Mouse (Mus musculus) bone marrow, adult 2 months (tissue): ENCODE data around the gene Mapk6. TPM values are rescaled to one million over a fixed set of nuclear protein-coding genes. Genes with fewer than 3 reads are reported as not detected.

Source experiments
- H3K27ac ChIP-seq: fragments of 200-500 bp; 2 replicates; pipeline ENCODE4 v1.5.1; 2012; ENCODE audit warnings: low read depth, mild to moderate bottlenecking, control low read depth, inconsistent platforms, low read length; ENCODE audit not compliant: control insufficient read depth, poor library complexity, insufficient read depth
- H3K4me1 ChIP-seq: fragments of 200-500 bp; 2 replicates; pipeline ENCODE4 v1.6.1; 2011; ENCODE audit warnings: low read length; ENCODE audit not compliant: control insufficient read depth, insufficient read depth
- H3K4me3 ChIP-seq: fragments of 200-500 bp; replicated peaks from 2 replicates; pipeline ENCODE3; 2011; ENCODE audit warnings: mild to moderate bottlenecking, low read depth, low read length, control low read depth; ENCODE audit not compliant: control insufficient read depth
- CTCF ChIP-seq: fragments of 200-500 bp; IDR thresholded peaks from 2 replicates; pipeline ENCODE4 v1.5.1; 2011; ENCODE audit warnings: low read length, control low read depth; ENCODE audit not compliant: control insufficient read depth, insufficient read depth
- POLR2A ChIP-seq: fragments of 200-500 bp; IDR thresholded peaks from 2 replicates; pipeline ENCODE4 v1.6.1; 2011; ENCODE audit warnings: low read depth, mild to moderate bottlenecking, control low read depth, low read length, borderline replicate concordance; ENCODE audit not compliant: control insufficient read depth
- WGBS: fragments of 180-500 bp; shearing (Covaris S2); methylation state at CpG from one replicate; pipeline ENCODE4 v1.1.7; 2018; 5-methylcytosine and 5-hydroxymethylcytosine counted together
- polyA plus RNA-seq: library from polyadenylated mRNA; stranded (reverse); fragments of >200 nt; gene quantifications from 2 replicates; pipeline ENCODE4 v1.2.4, GENCODE M21; 2011; ENCODE audit warnings: low replicate concordance; ENCODE audit not compliant: missing spikeins, insufficient read depth, insufficient read length

The Mapk6 gene
- polyA plus RNA-seq, 1 experiment: 36.8 TPM

DNA sequence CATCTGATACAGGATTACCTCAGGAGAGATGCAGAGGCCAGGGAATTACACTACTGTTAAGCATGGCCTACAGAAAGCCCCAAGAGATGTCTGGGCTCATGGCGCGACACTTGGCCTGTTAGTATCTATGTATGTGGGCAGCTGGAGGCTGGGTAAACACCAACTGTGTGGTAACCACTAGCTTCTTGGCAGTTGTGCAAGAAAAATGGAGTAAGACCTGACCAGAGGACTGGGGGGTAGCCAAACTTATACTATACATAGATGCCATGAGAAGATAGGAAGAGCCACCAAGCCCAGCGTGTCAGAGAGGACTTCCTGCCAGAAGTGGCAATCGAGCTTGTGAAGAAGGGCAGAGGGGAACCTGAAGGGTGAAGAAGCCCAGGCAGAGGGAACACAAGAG, 47.6 kb downstream of the Mapk6 start:
- no peak for TF ChIP-seq POLR2A
- TF ChIP-seq CTCF: no peak
- Histone ChIP-seq H3K27ac (peak overlapping the region; percentile 67), H3K4me1 (peaks cover 6% of the 10 kb centered on the region; the same call in 1 of the 2 replicates), H3K4me3 (no peak overlapping the region)
- WGBS: 27% methylated on average over 4 of the region's 4 CpGs

DNA sequence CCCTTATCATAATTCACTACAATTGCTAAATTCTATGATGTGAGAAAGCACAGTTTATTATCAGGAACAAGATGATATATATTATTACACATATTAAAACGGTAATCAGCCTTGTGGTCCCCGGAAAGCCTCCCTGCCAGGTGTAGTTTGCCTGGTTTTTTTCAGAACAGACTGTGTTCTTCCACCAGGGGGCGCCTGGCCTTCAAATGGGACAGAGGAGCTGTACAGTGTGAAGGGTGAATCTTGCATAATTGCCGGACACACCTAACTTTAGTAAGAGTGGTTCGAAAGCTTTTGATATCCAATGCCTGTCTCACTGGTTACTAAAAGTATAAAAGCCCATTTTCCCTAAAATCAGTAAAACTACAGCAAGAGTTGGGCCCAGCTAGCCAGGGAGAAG, 48.1 kb downstream of the Mapk6 start:
- WGBS: 3% methylated on average over 5 of the region's 5 CpGs
- TF ChIP-seq POLR2A (no peak), CTCF (peak; percentile 86)
- Histone ChIP-seq H3K4me3 (no peak overlapping the region), H3K4me1 (peaks cover 6% of the 10 kb centered on the region; the same call in 1 of the 2 replicates), H3K27ac (peak overlapping the region; percentile 67)

DNA sequence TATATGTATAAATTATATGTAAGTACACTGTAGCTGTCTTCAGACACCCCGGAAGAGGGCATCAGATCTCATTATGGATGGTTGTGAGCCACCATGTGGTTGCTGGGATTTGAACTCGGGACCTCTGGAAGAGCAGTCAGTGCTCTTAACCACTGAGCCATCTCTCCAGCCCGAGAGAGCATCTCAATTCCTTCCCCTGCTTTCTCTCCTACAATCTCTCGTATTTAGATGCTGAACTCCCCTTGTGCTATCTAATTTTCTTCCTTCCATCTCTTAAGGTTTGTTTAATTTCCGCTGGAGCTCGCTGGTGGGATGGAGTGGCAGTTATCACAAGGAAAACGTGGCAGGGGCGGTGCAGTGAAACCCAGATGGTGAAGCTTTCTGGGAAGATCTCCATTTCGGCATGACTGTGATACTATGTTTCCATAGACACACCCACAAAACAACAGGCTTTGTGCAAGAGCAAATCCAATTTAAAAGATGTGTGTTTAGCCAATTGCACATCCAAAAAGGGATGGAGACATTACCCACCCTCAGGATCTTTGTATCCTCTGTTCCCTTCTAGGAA, 52.6 kb downstream of the Mapk6 start:
- Histone ChIP-seq H3K4me3 (no peak overlapping the region), H3K27ac (no peak overlapping the region), H3K4me1 (no peaks in the 10 kb centered on the region; the same call in 1 of the 2 replicates)
- WGBS: 75% methylated on average over 9 of the region's 9 CpGs
- TF ChIP-seq CTCF (no peak), POLR2A (no peak)

DNA sequence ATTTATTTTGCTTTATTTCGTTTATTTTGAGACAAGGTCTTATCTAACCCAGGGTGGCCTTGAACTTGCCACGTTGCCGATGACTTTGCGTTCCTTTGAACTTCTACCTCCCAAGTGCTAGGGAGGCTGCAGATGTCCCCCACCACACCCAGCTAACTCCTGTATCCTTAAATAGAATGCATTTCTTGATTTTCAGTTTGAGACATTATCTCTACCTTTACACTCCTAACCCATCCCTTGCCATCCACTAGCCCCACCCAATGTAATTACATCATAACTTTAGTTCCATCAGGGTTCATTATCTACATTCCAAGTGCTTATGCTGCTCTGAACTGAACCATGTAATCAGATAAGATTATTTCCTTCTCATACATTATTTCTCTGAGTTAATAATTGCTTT, 54.0 kb downstream of the Mapk6 start:
- no peaks in the 10 kb centered on the region for H3K4me1 ChIP-seq
- TF ChIP-seq CTCF (no peak), POLR2A (no peak)
- no peak overlapping the region for H3K4me3 ChIP-seq
- H3K27ac ChIP-seq: no peak overlapping the region
- WGBS: 62% methylated on average over 4 of the region's 4 CpGs

DNA sequence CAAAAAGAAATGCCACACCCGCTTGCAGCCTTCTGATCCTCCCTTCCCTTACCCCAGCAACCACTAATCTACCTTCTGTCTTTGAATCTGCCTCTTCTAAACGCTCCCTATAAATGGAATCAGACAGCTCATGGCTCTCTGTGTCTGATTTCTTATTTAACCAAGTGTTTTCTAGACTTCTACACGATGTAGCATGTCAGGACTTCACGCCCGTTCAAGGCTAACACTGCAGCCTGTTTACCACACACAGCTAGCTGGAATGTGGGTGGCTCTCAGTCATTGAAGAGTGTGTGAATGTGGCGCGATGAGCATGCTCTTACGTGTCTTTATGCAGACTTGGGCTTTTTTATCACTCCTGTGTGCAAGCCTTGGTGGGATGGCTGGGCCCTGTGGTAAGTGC, 56.7 kb downstream of the Mapk6 start:
- Histone ChIP-seq H3K27ac (no peak overlapping the region), H3K4me1 (no peaks in the 10 kb centered on the region), H3K4me3 (no peak overlapping the region)
- TF ChIP-seq CTCF (no peak), POLR2A (no peak)
- WGBS: 77% methylated on average over 8 of the region's 8 CpGs

DNA sequence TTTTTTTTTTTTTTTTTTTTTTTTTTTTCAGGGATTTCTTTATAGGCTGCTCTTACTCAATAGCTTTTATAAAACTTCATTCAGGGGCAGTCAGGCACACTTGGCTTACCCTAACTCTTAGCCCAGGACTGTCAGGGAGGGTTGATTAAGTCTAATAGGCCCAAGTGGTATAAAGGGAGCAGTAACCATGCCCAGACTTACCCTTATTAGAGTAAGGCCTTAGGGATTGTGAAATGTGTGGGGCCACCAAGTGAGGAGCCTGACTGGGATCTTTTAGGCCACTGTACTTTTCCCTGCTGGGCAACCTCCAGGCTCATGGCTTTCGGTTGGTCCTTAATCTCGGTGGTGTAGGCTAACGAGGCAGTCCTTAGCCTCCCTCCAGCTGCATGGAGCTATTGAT, 61.2 kb downstream of the Mapk6 start:
- no peak overlapping the region for H3K4me3 ChIP-seq
- TF ChIP-seq POLR2A (no peak), CTCF (no peak)
- H3K4me1 ChIP-seq: no peaks in the 10 kb centered on the region
- no peak overlapping the region for H3K27ac ChIP-seq
- 83% methylated on average over 3 of the region's 3 CpGs for WGBS

DNA sequence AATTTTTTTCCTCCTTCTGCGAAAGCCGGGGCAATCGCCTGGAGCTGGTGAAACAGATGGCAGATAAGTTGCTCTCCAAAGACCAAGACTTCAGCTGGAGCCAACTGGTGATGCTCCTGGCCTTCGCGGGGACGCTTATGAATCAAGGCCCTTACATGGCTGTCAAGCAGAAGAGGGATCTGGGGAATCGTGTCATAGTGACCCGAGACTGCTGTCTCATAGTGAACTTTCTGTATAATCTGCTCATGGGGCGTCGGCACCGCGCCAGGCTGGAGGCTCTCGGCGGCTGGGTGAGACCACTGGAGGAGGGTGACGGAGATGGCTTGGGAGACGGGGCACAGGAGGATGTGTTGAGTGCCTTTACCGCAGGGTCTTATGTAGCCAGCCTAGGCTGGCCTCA, 61.7 kb downstream of the Mapk6 start:
- no peak overlapping the region for H3K27ac ChIP-seq
- no peak overlapping the region for H3K4me3 ChIP-seq
- WGBS: 85% methylated on average over 17 of the region's 17 CpGs
- no peaks in the 10 kb centered on the region for H3K4me1 ChIP-seq
- no peak for TF ChIP-seq CTCF
- no peak for TF ChIP-seq POLR2A

DNA sequence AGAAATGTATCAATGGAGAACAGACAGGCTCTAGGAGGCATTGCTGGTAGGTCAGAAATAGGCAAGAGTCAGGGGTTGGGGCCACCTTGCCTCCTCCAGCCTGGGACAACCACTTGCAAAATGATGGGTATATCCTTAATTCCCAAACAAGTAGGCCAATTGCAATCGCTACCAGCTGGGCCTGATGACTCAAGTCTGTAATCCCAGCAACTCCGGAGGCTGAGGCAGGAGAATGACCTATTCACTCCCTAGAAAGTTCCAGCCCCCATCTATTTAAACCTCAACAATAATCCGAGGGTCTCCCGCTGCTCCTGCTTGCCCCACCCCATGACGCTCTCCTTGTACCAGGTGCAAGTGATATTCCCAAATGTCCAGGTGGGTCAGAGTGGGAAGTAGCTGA, 62.3 kb downstream of the Mapk6 start, which contains the start of gene Bcl2l10:
Gene Bcl2l10, plus strand, starts transcription at position 301 of the 400 bp plus-strand sequence.
- TF ChIP-seq CTCF (no peak), POLR2A (no peak)
- Histone ChIP-seq H3K4me1 (0 out of 2 replicates have a peak, but pooled peaks cover 2% of the 10 kb centered on the region), H3K27ac (no peak within 1 kb of the TSS), H3K4me3 (no peak within 1 kb of the TSS)
- 95% methylated on average over 5 of the region's 5 CpGs for WGBS

DNA sequence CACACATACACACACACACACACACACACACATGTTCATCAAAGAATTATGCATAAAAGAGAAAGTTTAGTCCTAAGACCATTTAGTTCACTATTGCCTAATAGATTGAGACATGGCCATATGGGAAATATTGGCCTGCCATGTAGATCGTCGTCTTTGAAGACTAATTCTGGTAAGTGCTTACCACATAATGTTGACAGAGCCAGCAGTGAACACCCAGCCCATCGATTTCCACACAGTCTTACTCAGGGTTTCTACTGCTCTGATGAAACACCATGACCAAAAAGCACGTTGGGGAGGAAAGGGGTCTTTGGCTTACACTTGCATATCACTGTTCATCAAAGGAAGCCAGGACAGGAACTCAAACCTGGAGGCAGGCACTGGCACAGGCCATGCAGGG, 67.4 kb downstream of the Mapk6 start:
- Histone ChIP-seq H3K4me1 (0 out of 2 replicates have a peak, but pooled peaks cover 2% of the 10 kb centered on the region), H3K4me3 (no peak overlapping the region), H3K27ac (peak overlapping the region; percentile 57; the same call in 1 of the 2 replicates)
- no peak for TF ChIP-seq CTCF
- TF ChIP-seq POLR2A: no peak
- 33% methylated on average over 4 of the region's 4 CpGs for WGBS

DNA sequence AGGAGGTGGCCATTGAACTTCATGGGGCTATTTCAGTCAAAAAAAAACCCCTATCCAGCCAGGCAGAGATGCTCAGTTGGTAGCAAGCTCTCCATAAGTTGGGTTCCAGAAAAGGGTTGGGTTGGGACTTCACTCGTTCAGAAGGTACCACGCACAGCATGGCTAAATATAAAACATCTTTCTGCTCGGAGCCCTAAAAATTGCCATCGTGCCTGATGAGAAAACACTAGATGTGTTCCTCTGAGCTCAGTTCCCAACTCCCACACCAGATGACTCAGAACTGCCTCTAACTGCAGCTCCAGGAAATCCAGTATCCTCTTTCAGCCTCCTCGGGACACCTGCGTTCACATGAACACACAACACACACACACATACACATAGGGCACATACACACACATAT, 71.8 kb downstream of the Mapk6 start:
- WGBS: 85% methylated on average over 6 of the region's 6 CpGs
- Histone ChIP-seq H3K4me3 (no peak overlapping the region), H3K27ac (no peak overlapping the region), H3K4me1 (peaks cover 2% of the 10 kb centered on the region; the same call in 1 of the 2 replicates)
- no peak for TF ChIP-seq POLR2A
- no peak for TF ChIP-seq CTCF
